Mouse (Mus musculus) kidney, adult 9 months (tissue): ENCODE data around the gene Zfp964.
"Not testable (repeated sequence)": the region's sequence is repeated elsewhere in the genome, so short reads cannot be mapped to it uniquely, and the experiment has no call there.

ENCODE experiments used
- DNase-seq: peaks from one replicate; pipeline ENCODE4 v3.0.0; 2022

Zfp964 gene

GRCm38 (mm10) chr8:69654358-69654981 lies at the start of gene Zfp964:
Gene Zfp964, plus strand, starts transcription at chr8:69654479.
- peak; percentile 95 for DNase-seq

GRCm38 (mm10) chr8:69614687-69615086 lies 39.6 kb upstream of the Zfp964 start:
- no peak for DNase-seq

GRCm38 (mm10) chr8:69618078-69618477 lies 36.2 kb upstream of the Zfp964 start:
- no peak for DNase-seq

- DNase-seq = peak; percentile 98
Observed at GRCm38 (mm10) chr8:69625095-69625789, 29.0 kb upstream of the Zfp964 start, which contains the start of gene Zfp868. Gene Zfp868, minus strand, starts transcription at chr8:69625548.

- DNase-seq = no peak
Observed at GRCm38 (mm10) chr8:69653808-69654357, 396 bp upstream of the Zfp964 start.

GRCm38 (mm10) chr8:69661294-69661693 lies 7.0 kb downstream of the Zfp964 start:
- no peak for DNase-seq

GRCm38 (mm10) chr8:69665051-69665450 lies 10.8 kb downstream of the Zfp964 start:
- DNase-seq = peak; percentile 69

- DNase-seq = no peak
Observed at GRCm38 (mm10) chr8:69701810-69702209, 47.5 kb downstream of the Zfp964 start.

- DNase-seq = not testable (repeated sequence)
Observed at GRCm38 (mm10) chr8:69710624-69711023, 56.3 kb downstream of the Zfp964 start, which contains the start of gene Zfp869. Gene Zfp869, minus strand, starts transcription at chr8:69710724.

- DNase-seq = no peak
Observed at GRCm38 (mm10) chr8:69713516-69713915, 59.2 kb downstream of the Zfp964 start.

GRCm38 (mm10) chr8:69715366-69715765 lies 61.1 kb downstream of the Zfp964 start:
- DNase-seq = no peak
